Mouse (Mus musculus) adrenal gland (tissue): Measurements from ENCODE around the gene Cpe.

Experiments used
- intact Hi-C: fragments of 180-260 bp; cut with DNase I; formaldehyde crosslinking; loops from one replicate; pipeline ENCODE4 v1.15.1; 2025

The Cpe gene

GRCm38 (mm10) chr8:64578221-64578620 lies 114.6 kb downstream of the Cpe start:
- intact Hi-C loops = no loop called here

GRCm38 (mm10) chr8:64575001-64575400 lies 117.9 kb downstream of the Cpe start:
- intact Hi-C loops = no loop called here

GRCm38 (mm10) chr8:64548054-64548850 lies 144.6 kb downstream of the Cpe start:
- intact Hi-C loops = loop anchor here (2.0 to 5.0 kb wide), 2 partner anchors 346 to 525 kb away; no protein-coding TSS in a partner anchor

GRCm38 (mm10) chr8:64543441-64543840 lies 149.4 kb downstream of the Cpe start:
- intact Hi-C loops = no loop called here
